Mouse (Mus musculus) left cerebral cortex, adult 9 months (tissue): ENCODE measurements around the gene Fga.
A peak's percentile ranks its signal among the peaks of the same experiment; 100 is the strongest.

Source experiments
- DNase-seq, 2 experiments: peaks; one replicate each; pipeline ENCODE4 v3.0.0; 2022; ENCODE audit warnings: low spot score in 2 of 2

Fga gene

DNA sequence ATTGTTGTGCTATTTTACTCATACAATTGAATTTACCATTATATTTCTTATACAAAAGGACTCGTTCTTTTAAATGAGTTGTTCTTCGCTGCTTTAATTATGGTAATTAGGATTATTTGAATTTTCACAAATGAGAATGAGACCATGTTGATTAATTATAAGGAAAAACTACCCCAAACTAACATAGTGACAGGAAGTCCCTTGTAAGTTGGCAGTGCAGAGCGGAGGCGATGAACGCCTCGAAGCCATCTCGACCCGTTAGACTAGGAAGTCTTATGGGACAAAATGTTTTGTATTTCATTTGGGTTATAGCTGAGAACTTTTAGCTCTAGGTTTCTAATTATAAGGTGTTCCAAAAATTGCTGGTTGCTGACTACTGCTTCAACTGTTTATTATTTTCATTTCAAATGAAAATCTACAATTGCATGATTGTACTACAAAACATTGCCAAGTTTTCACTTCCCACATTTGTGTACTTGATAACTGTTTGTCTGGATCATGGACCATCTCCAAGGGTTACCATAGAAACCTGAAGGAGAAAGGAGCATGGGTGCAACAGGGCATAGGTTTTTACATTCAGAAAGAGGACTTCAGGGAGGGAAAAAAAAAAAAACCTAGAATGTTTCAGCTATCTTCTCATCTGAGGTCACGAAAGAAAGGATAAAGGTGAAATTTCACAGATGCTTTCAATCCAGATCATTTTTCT is 1.8 kb downstream of the Fga start:
- DNase-seq: no peak

DNA sequence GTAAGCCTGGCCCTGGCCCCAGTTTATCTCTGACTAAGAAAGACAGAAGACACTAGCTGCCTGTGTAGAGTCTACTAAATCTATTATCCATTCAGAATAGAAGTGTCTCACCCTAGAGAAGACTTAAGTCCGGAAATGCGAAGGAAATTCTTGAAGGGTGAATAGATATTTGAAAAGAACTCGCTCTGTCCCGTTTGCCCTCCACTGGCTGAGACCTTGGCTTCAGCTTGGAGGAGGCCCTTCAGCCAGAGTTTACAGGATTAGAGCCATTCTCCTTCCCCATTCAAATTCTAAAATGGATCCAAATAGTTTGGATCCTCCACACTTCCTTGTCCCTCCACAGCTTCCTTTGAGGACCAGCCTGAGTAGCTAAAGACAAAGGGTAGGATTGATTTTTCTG is 4.5 kb downstream of the Fga start:
- no peak for DNase-seq

DNA sequence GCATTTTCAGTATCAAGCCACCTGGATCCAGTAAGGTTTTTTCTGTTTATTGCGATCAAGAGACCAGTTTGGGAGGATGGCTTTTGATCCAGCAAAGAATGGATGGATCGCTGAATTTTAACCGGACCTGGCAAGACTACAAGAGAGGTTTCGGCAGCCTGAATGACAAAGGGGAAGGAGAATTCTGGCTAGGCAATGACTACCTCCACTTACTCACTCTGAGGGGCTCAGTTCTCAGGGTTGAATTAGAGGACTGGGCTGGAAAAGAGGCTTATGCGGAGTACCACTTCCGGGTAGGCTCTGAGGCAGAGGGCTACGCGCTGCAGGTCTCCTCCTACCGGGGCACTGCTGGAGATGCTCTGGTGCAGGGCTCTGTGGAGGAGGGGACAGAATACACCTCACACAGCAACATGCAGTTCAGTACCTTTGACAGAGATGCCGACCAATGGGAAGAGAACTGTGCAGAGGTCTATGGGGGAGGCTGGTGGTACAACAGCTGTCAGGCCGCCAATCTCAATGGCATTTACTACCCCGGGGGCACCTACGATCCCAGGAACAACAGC is 7.0 kb downstream of the Fga start:
- DNase-seq: no peak

DNA sequence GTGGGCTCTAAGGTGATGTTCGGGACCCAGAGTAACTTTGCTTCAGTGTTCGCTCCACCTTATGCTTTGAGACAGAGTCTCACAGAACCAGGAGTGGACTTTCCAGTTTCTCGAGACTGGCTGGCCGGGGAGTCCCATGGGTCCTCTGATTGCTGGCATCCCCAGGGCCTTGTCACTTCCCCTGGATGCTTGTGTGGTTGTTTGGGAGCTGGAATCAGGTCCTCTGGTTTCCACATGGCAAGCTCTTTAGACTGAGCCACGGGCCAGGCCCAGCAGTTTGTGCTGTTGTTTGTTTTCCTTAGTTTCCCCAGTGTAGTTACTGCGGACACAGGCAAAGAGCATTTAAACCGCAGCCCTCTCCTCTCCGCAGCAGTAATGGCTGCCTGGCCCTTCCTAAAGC is 7.9 kb downstream of the Fga start:
- DNase-seq: no peak

DNA sequence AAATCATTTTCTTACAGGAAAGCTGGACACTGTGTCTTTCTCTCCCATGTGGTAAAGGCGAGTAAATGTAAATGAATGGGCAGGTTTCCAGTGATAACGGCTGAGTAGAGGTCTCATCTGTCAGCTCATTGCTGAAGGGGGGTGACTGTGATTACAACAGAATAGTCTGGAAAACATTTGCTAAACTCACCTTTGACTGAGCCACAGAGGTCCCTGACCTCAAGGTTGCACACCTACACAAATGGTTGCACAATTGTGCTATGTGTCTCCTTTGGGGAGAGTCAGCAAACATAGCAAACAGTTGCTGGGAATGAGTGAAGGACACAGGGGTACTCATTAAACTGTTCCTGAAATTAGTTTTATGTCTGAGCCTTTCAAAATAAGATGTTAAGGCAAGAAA is 13.0 kb downstream of the Fga start:
- no peak for DNase-seq

DNA sequence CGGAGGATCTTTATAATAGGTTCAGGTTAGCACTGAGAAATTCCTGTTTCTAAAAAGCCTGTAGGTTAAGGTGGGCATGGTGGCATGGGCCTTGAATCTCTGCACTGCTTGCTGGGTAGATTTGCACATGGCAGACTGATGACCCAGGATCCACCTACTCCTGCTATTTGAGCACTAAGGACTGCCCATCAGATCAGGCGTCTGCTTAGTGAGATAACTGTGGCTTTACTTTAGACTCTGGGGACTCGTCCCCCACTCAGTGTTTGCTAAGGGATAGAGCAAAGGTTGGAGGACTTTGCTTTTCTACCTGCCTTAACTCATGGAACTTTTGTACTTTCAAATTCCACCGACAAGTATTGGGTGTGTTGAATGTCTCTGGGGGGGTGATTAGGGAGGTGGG is 13.8 kb downstream of the Fga start:
- DNase-seq: no peak

DNA sequence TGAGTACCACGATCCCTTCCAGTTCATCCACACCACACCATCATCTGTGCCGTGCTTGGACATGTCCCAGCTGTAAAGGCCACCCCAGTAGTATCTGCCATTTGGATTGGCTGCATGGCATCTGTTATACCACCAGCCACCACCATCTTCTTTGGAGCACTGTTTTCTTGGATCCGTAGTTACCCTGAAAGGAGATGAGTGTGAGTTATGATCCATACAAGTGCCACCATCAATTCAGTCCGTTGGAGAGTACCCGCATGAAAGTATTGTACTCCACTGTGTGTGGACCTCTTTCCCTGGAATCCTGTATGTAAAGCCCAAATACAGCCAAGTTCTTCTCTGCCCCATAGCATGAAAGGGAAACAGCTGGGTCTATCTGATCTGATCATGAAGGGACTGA is 16.6 kb downstream of the Fga start:
- no peak for DNase-seq

DNA sequence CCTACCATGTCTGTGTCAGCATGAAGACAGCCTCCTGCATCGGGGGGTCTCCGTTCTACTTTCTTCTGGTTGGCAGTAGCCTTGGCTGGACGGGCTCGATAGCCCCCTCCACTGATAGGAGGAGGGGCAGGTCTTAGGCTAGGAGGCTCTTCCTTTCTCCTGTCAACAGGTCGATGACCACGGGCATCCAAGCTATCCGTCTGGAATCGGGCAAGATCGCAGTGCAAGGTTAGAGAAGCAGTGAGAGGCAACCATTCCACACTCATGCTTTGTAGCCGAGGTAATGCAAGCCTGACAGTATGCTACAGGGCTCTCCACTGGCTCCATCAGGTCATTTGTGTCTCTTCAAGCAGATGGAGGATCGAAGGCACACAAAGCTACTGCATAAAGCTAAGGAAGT is 20.8 kb downstream of the Fga start:
- no peak for DNase-seq

DNA sequence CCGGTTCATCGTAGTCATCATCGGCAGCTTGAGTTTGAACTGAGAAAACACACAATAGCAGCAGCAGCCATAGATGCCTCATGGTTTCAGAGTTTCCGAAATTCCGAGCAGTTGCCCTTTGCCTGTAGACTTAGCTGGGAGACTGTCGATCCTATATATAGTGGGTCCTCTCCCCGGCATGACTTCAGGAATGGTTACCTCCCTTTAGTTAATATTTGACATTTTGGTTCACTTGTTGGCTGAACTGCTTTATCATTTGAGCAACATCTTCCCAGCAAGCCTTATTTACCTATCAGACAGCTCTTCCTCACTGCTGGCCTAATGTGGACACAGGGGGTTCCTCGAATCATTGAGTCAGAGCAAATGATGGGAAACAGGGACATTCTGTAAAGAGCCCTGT is 23.8 kb downstream of the Fga start, which contains the start of gene Fgb:
Gene Fgb (minus strand): TSS at position 184 of the 400 bp plus-strand sequence.
- DNase-seq: no peak

DNA sequence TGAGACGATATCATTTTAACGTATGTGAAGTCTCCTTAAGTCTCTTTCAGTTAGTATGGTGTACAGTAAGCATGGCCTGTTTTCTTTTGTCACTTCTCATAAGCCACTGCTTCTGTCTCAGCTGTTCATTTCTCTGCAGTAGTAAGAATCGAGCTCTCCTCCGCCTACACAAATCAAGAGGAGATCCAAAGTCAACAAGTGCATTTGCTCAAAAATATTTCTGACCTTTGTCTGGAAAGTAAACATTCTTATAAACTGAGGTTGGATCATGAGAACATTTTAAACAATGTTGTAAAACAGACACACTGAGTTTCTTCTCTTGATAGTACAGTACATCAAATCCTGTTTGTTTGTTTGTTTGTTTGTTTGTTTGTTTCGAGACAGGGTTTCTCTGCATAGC is 24.8 kb downstream of the Fga start:
- DNase-seq: no peak

DNA sequence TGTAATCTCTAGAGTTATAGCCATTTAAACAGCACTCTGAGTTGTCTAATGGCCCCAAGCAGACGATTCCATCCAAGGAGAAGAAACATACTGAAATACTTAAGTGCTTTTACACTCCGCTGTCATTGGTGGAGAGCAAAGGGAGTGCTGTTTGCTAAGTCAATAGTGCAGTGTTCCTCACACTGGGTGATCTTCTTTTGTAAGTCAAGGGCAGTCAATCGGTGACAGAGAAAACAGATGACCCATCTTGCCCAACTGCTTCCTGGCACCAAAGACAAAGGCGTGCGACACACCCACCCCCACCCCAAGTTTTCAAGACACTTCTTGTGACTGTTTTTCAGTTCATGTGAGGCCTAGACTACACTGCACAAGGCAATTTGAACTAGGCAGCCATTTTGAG is 26.2 kb downstream of the Fga start:
- no peak for DNase-seq

DNA sequence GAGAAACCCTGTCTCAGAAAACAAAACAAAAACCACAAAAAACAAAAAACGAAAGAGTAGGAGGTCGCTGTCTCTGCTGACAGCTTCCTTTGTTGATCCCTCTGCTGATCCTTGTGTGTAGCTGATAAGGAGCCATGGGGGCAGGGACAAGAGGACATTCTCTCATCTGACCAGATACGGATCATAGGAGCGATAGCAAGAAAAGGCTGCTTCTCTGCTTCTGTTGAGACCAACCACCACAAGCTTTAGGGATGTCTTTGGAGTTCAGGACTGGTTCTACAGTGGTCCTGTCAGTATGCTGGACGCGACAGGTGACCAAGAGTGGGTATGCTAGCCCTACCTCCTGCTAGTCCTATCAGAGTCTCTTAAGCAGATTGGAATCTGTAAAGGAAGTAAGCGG is 27.2 kb downstream of the Fga start:
- no peak for DNase-seq

DNA sequence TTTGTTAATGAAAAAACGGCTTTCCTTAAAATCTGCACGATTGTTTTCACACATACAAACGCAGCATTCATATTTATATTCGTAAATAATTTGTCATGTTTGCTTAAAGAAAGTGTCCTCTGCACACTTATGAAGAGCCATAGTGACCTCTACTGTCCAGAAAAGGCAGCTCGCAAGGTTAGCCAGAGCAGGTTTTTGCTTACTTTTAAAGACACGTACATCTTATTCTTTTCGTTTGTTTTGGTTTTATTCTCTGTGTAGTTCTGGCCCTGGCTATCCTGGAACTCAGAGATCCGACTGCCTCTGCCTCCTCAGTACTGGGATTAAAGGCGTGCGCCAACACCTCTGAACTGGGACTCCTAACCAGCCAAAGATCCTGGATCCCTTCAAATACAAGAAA is 27.9 kb downstream of the Fga start:
- DNase-seq: peak in 1 of 2 experiments; percentile 31

DNA sequence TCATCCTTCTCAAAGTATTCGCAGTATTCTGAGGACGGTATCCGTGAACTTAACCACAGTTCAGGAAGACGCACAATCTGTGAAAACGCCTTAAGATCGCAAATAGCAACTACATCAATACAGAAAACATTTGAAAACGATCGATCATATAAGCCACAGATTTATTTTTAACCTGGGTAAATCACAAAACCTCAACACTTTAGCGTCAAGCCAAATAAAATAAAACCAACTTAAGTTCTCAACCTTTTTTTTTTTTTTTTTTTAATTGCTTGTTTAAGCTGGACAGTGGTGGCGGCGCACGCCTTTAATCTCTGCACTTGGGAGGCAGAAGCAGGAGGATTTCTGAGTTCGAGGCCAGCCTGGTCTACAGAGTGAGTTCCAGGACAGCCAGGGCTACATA is 28.9 kb downstream of the Fga start:
- no peak for DNase-seq

DNA sequence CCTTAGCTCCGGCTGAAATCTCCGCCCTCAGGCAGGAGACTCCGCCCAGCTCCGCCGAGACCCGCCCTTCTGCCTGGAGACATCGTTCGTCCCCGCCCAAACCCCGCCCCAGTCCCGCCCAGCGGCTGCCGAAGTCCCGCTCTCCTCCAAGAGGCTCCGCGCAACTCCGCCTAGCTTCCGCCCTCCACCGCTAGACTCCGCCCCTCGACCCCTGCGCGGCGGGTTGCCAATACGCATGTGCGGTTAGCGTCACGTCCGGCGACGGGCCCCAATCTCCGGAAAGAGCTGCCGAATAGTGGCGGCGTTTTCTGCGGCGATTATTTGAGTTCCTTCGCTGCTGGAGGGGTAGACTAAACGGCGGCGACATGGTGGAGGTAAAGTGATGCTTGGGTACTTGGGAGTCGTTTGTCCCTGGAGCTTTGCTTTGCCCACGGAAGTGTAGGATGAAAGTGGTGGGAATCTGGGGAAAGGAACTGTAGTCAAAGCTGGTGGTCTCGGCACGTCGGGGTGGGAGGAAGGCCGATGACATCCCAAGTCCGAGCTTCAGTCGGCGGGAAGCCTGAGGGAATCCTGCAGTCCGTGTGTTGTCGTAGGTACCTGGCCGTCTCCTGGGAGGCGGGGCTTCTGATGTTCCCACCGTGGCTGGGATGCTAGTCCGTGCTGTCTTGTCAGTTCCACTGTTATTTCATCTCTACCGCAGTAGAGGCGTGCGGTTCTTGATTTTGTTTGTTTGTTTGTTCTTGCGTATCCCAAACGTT is 29.6 kb downstream of the Fga start, which contains the start of gene Plrg1:
Gene Plrg1 (plus strand): TSS at position 242 of the 758 bp plus-strand sequence.
- DNase-seq: peak; percentile 91 to 98

DNA sequence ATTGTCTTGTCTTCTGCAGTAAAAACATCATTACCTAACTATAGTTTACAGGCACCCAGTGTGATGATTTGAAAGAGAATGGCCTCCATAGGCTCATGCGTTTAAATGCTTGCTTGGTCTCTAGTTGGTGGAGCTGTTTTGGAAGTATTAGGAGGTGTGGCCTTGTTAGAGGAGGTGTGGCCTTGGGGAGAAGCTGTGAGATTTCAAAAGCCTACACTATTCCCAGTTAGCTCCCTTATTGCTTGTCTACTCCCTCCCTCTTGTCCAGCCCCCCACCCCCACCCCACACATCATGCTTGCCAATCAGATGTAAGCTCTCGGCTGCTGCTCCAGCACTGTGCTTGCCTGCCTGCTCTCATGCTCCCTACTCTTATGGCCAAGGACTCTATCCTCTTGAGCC is 31.2 kb downstream of the Fga start:
- DNase-seq: no peak

DNA sequence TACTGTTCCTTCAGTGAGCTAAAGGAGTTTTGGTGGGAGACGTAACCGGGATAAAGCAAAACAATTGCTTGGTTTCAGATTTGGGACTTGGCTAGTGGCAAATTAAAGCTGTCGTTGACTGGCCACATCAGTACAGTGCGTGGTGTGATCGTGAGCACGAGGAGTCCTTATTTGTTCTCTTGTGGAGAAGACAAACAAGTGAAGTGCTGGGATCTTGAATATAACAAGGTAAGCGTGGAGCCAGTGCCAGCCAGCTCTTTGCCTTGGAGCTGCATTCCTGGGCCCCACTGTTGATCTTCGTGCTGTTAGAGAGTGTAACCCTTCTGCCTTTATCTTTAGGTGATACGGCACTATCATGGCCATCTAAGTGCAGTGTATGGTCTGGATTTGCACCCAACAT is 42.0 kb downstream of the Fga start:
- DNase-seq: no peak

DNA sequence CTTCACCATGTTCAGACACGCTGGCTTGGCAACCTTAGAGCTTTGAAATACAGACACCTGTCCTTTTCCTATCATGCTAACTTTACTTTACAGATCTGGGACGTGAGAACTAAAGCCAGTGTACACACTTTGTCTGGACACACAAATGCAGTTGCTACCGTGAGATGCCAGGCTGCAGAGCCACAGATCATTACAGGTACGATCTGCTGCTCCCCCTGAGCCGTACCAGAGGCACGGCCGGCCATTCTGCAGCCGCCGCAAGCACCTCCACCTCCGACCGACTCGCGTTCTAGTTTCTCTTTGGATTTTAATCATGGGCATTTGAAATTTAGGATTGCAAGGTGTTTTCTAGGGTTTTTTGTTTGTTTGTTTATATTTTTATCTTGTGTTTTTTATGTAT is 43.0 kb downstream of the Fga start:
- DNase-seq: no peak

DNA sequence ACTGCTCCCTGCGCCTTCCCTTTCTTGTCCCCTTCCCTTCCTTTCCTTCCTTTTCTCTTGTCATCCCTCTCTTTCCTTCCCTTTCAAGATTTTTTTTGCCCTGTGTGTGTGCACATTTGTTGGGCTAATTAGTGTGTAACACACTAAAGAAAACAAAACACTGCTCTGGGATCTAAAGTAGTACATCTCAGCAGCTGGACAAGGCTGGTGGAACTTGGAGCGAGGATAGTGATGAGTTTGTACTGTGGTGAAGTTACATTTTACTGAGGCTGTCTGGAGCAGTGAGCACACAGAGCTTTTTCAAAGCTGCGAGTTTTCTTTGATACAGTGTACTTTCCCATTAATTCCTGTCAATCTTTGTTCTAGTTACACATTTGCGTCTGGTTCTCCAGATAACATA is 44.4 kb downstream of the Fga start:
- no peak for DNase-seq

DNA sequence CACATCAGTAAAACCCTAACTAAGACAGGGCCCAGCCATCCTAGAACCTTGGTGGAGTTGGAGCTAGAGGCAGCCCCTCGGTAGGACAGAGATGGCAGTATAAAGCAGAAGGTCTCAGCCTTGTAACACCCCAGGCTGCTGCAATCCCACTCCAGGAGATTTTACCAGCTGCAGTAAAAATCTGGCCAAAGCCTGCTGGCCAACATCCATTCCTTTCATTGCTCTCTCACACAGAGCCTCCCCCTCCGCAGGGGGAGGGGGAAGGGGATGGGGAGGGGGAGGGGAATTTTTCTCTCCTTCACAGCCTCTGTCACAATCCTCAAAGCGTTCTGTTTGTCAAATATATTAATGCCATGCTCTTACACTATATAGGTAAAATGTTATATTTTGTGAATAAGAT is 50.7 kb downstream of the Fga start:
- DNase-seq: peak in 1 of 2 experiments; percentile 23

DNA sequence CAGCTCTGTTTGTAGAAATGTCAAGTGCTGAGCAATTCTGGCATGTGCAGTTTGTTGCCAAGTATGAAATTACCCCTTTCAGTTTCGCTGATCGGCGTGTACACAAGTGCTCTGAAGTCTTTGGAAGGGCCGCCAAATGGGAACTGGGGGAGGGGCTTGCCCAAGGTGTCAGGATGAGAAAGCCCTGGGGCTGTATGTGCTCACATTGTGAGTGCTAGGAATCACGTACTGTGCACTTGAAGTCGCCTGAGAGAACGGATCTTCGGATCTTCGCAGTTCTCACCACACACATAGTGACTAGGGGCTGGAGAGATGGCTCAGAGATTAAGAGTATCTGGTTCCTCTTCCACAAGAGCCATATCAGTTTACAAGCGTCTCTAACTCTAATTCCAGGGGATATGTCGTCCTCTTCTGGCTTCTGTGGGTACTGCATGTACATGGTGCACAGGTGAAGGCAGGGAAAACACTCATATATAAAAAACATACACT is 54.7 kb downstream of the Fga start:
- DNase-seq: peak in 1 of 2 experiments; percentile 71
